Mouse (Mus musculus) liver, embryonic 14.5 days (tissue): ENCODE measurements around the gene Gm4707.

Source experiments
- CTCF ChIP-seq: IDR thresholded peaks from 2 replicates; pipeline ENCODE4 v1.5.1; 2016; ENCODE audit warnings: antibody characterized with exemption, low read depth, control low read depth
- EP300 ChIP-seq: IDR thresholded peaks from 2 replicates; pipeline ENCODE4 v1.6.1; 2016; ENCODE audit warnings: antibody characterized with exemption, low read depth

GRCm38 (mm10) chr17:71485791-71486230 lies 26.1 kb upstream of the Gm4707 start:
- no peak for TF ChIP-seq CTCF
- TF ChIP-seq EP300: no peak
